Mouse (Mus musculus) c-Kit-positive CD71-positive TER-119-positive erythroid progenitor cells, embryonic 14.5 days (primary cell): ENCODE data around the gene Vars2.

Source experiments
- DNase-seq: peaks from one replicate; pipeline ENCODE4 v3.0.0-alpha.2; 2013; ENCODE audit warnings: low spot score

The Vars2 gene

GRCm38 (mm10) chr17:35692368-35692767, 25.0 kb upstream of the Vars2 start:
- DNase-seq: no peak

- DNase-seq: no peak
These were observed 24.4 kb upstream of the Vars2 start for GRCm38 (mm10) chr17:35691811-35692210.

- no peak for DNase-seq
These were observed 22.7 kb upstream of the Vars2 start for GRCm38 (mm10) chr17:35689936-35690645.

- DNase-seq: no peak
These were observed 21.2 kb upstream of the Vars2 start for GRCm38 (mm10) chr17:35688347-35689175.

GRCm38 (mm10) chr17:35685061-35685460, 17.7 kb upstream of the Vars2 start:
- DNase-seq: no peak

DNA sequence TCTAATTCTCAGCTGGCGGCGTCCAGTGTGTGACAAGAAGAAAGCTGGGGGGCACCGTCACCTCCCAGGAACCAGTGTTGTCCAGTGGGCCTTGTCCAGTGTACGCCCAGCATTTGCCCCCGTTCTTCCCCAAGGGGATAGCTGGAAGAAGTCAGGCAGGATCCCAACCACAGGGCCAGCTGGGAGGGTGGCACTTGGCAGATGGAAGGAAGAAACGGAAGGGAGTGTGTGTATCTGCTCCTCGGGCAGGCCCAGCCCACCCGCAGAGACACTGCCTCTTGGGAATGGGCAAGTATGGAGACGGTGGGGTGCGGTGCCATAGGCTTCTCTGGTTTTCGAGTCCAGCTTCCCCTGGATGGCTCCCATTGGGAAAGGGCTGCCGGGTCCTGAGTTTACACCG, 14.6 kb upstream of the Vars2 start:
- DNase-seq: no peak

DNA sequence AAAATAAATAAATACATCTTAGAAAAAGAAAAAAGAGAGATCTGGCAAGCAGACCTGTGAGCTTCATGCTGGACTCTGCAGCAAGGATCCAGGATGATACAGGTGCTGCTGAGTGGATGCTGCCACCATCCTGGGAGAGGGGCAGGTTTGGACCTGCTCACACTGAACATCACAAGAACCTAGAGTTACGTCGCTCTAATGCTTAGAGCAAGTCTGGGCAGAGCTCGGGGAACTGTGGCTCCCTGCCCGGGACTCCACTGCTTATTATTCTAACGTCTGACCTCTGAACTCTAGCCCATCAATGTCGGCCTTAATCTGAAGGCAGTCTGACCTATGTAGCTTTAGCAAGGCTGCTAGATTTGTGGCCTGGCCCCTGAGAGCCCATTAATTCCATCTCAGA, 13.2 kb upstream of the Vars2 start:
- DNase-seq: no peak

GRCm38 (mm10) chr17:35673416-35674035, 6.1 kb upstream of the Vars2 start, which contains the start of gene Gtf2h4:
Gene Gtf2h4, minus strand, starts transcription at chr17:35673739.
- peak; percentile 92 for DNase-seq

- no peak for DNase-seq
These were observed 5.1 kb upstream of the Vars2 start for GRCm38 (mm10) chr17:35672527-35672926.

DNA sequence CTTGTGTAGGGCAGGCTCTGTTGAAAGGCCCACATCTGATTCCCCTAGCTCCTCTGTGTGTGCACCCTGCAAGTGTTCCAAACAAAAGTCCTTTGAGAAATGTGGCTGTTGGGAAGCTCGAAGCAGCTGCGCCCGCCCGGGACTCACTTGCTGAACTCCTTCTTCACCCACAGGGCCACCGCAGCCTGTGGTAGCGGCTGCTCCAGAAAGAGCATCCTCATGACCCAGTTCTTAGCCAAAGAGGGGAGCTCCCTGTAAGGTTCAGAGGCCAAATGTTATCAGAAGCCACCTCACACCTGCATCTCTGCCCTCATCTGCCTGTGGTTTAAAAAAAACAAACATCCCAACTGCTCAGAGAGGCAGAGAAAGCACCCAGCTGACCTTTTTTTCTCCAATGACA, 4.5 kb upstream of the Vars2 start:
- no peak for DNase-seq

GRCm38 (mm10) chr17:35669731-35670130, 2.3 kb upstream of the Vars2 start:
- no peak for DNase-seq

- no peak for DNase-seq
These were observed 538 bp downstream of the Vars2 start for GRCm38 (mm10) chr17:35666851-35667256.

DNA sequence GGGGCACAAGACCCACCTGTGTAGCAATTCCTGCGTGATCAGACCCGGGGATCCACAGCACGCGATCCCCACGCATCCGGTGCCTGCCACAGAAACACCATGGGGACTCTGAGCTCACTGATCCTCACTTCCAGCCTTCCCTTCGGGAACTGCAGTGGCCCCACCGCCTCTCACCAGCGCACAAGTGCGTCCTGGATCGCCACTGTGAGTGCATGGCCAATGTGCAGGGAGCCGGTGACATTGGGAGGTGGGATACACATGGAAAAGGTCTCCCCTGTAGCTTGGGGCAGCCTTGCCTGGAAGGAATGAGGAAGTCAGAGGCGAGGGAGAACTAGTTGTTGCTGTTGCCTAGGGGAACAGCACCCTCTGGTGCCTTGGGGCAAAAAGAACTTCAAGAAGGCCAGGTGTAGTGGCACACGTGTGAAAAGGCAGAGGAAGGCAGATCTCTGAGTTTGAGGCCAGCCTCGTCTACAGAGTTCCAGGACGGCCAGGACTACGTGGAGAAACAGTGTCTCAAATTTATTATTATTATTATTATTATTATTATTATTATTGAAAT, 1.4 kb downstream of the Vars2 start:
- DNase-seq: no peak

- DNase-seq: no peak
These were observed 14.3 kb downstream of the Vars2 start for GRCm38 (mm10) chr17:35653086-35653485.

DNA sequence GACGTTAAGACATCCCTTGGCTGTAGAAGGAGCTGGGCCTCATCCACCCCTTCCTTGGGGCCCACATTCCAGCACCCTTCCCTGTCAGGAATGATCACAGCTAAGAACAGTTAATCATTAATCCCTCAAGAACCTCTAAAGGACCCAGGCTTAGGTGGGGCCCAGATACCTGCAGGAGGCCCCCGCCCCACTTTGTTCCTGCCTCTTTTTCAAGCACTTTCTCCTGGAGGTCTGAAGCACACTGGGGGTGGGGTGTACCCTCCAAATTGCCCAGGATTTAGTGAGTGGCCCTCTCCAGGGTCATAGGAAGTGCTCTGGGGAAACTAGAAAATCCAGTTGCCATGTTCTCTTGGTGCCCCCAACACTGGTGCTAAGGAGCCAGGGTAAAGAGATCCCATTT, 18.0 kb downstream of the Vars2 start:
- no peak for DNase-seq

GRCm38 (mm10) chr17:35643609-35644236, 23.7 kb downstream of the Vars2 start, which contains the start of gene Mucl3:
Gene Mucl3, minus strand, starts transcription at chr17:35643695.
- DNase-seq: no peak

DNA sequence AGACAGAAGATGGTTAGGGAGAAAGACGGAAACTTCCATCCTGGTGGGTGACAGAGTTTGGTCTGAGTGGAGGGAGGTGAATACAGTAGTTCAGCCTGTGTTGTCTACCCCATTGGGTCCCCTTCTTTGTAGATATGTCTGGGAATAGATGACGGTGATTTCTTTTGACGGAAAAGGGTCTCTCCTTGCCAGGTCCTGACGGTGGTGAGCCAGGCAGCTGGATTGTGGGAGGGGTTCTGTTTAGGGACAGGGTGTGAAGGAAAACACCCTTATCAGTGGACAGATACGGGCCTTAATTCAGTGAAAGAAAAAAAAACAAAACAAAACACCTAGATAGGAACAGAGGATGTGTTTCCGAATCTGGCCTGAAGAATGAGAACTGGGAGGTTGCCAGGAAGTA, 28.0 kb downstream of the Vars2 start:
- no peak for DNase-seq

GRCm38 (mm10) chr17:35638475-35639190, 28.8 kb downstream of the Vars2 start:
- peak; percentile 18 for DNase-seq

DNA sequence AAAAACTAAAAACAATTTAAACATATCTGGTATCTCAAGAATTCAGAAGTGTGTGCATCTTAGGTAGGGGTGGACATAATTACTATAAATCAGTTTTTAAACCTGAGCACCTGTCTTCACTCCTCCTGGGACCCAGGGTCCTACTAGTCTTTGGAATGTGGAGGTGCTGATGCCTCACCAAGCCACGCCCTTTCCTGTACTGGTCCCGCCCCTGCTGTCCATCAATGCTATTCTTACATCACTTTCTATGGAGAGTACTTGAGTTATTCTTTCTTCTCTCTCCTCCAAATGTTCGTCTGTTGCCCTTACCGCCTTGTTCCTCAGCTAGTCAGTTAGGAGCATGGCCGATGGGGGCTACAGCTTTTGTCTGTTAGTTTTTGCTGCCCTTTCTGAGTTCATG, 31.0 kb downstream of the Vars2 start:
- no peak for DNase-seq

DNA sequence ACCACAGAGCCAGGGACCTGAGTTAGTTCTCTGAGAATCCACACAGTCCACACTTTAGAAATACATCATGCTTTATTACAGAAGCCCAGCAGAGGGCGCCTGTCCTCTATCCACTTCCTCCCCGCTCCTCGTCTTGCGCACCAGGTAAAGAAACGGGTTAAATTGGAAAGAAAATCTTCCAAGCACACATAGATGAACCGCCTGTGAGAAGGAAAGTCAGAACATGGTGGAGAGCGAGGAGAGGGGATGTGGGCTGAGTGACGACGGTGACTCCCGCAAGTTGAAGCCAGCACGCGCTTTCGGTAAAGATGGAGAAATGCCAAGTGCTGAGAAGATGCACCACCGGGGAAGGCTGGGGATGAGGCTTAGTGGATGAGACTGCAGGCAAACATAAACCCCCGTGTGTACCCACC, 31.7 kb downstream of the Vars2 start:
- peak; percentile 56 for DNase-seq

DNA sequence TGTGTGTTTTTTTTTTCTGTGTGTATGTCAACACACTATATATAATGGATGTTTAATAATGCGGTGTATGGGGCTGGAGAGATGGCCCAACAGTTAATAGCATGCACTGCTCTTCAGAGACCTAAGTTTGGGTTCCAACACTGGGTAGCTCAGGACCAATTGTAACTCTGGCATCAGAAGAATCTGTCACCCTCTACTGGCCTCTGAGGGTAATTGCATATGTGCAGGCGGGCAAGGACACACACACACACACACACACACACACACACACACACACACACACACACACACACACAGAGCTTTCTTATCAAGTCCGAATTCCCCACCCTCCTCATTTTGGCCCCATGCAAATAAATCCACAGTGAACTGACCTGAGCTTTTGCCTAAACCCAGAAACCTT, 32.2 kb downstream of the Vars2 start:
- DNase-seq: no peak
